Mouse (Mus musculus) kidney, embryonic 16.5 days (tissue): Measurements from ENCODE around the gene Aasdhppt. TPM values are rescaled to one million over a fixed set of nuclear protein-coding genes. Genes with fewer than 3 reads are reported as not detected.

ENCODE experiments used
- ATAC-seq: fragments of 200-750 bp; cut with Nextera tagmentation; 2 replicates; pipeline ENCODE4 v1.8.0; 2017; ENCODE audit warnings: moderate TSS enrichment; ENCODE audit not compliant: low FRiP score, low TSS enrichment
- H3K27ac ChIP-seq: fragments of 300-500 bp; sonication (generic); 2 replicates; pipeline ENCODE4 v1.5.1; 2014; ENCODE audit warnings: low read length
- H3K27me3 ChIP-seq: fragments of 300-500 bp; sonication (generic); 2 replicates; pipeline ENCODE4 v1.6.1; 2014; ENCODE audit warnings: low read length, control low read depth, mixed read lengths; ENCODE audit not compliant: insufficient read depth
- H3K36me3 ChIP-seq: fragments of 300-500 bp; sonication (generic); 2 replicates; pipeline ENCODE4 v1.6.1; 2014; ENCODE audit warnings: low read length, control low read depth, mixed read lengths; ENCODE audit not compliant: insufficient read depth
- H3K4me1 ChIP-seq: fragments of 300-500 bp; sonication (generic); 2 replicates; pipeline ENCODE4 v1.6.1; 2014; ENCODE audit warnings: low read length, control low read depth, mixed read lengths; ENCODE audit not compliant: insufficient read depth
- H3K4me2 ChIP-seq: fragments of 300-500 bp; sonication (generic); replicated peaks from 2 replicates; pipeline ENCODE4 v1.6.1; 2014; ENCODE audit warnings: low read depth, low read length
- H3K4me3 ChIP-seq: fragments of 300-500 bp; sonication (generic); 2 replicates; pipeline ENCODE4 v1.5.1; 2014; ENCODE audit warnings: mild to moderate bottlenecking, low read length
- H3K9ac ChIP-seq: fragments of 300-500 bp; sonication (generic); replicated peaks from 2 replicates; pipeline ENCODE4 v1.6.1; 2014; ENCODE audit warnings: low read length
- H3K9me3 ChIP-seq: fragments of 300-500 bp; sonication (generic); 2 replicates; pipeline ENCODE4 v1.6.1; 2016; ENCODE audit warnings: low read length, control low read depth
- WGBS: fragments of 180-500 bp; shearing (Covaris S2); extraction: QIAGEN DNeasy Blood & Tissue Kit; methylation state at CpG from one replicate; pipeline ENCODE4 v1.1.7; 2014; 5-methylcytosine and 5-hydroxymethylcytosine counted together
- polyA plus RNA-seq: library from polyadenylated mRNA; unstranded; fragments of >200 nt; fragmentation: Nextera tagmentation; extraction: Ambion mirVana; gene quantifications from 2 replicates; pipeline ENCODE4 v1.2.1, GENCODE M21; 2015

Gene Aasdhppt
- polyA plus RNA-seq: 31.8 and 33.2 TPM in 2 replicates

GRCm38 (mm10) chr9:4309351-4310085 lies at the start of gene Aasdhppt, which contains the start of gene Kbtbd3:
Gene Aasdhppt, minus strand, starts transcription at chr9:4309471.
Gene Kbtbd3, plus strand, starts transcription at chr9:4309833.
- peak; percentile 99 for ATAC-seq
- H3K4me2 ChIP-seq: peak within 1 kb of the TSS; percentile 67
- H3K27me3 ChIP-seq: no peaks in the 10 kb centered on the region

GRCm38 (mm10) chr9:4353163-4353562 lies 43.9 kb upstream of the Aasdhppt start:
- no peak overlapping the region for H3K4me2 ChIP-seq
- no peak overlapping the region for H3K27ac ChIP-seq
- H3K9me3 ChIP-seq: no peaks in the 10 kb centered on the region
- H3K9ac ChIP-seq: no peak overlapping the region
- H3K4me1 ChIP-seq: no peaks in the 10 kb centered on the region
- no peaks in the 10 kb centered on the region for H3K27me3 ChIP-seq
- 90% methylated on average over 1 of the region's 1 CpGs for WGBS
- no peak for ATAC-seq
- no peaks in the 10 kb centered on the region for H3K36me3 ChIP-seq
- H3K4me3 ChIP-seq: no peak overlapping the region

More at GRCm38 (mm10) chr9:4309351-4310085, at the start of gene Aasdhppt, which contains the start of gene Kbtbd3:
- Histone ChIP-seq H3K27ac (peak within 1 kb of the TSS; percentile 93), H3K36me3 (no peaks in the 10 kb centered on the region), H3K4me1 (peaks cover 14% of the 10 kb centered on the region), H3K9me3 (no peaks in the 10 kb centered on the region), H3K4me3 (peak within 1 kb of the TSS; percentile 67), H3K9ac (peak within 1 kb of the TSS; percentile 94)
- 0% methylated on average over 53 of the region's 53 CpGs for WGBS

- WGBS: 82% methylated on average over 6 of the region's 6 CpGs
- ATAC-seq: no peak
- H3K4me2 ChIP-seq: no peak overlapping the region
- no peak overlapping the region for H3K27ac ChIP-seq
- no peak overlapping the region for H3K4me3 ChIP-seq
- H3K9ac ChIP-seq: no peak overlapping the region
- peaks cover 3% of the 10 kb centered on the region; the same call in 1 of the 2 replicates for H3K9me3 ChIP-seq
- no peaks in the 10 kb centered on the region for H3K27me3 ChIP-seq
- no peaks in the 10 kb centered on the region for H3K36me3 ChIP-seq
- no peaks in the 10 kb centered on the region for H3K4me1 ChIP-seq
Observed at GRCm38 (mm10) chr9:4318939-4319721, 9.9 kb upstream of the Aasdhppt start.

- Histone ChIP-seq H3K4me2 (no peak overlapping the region), H3K9ac (no peak overlapping the region), H3K27me3 (no peaks in the 10 kb centered on the region), H3K4me3 (no peak overlapping the region), H3K36me3 (no peaks in the 10 kb centered on the region), H3K4me1 (peaks cover 2% of the 10 kb centered on the region; the same call in 1 of the 2 replicates), H3K9me3 (no peaks in the 10 kb centered on the region), H3K27ac (no peak overlapping the region)
- 91% methylated on average over 2 of the region's 2 CpGs for WGBS
- ATAC-seq: no peak
Observed at GRCm38 (mm10) chr9:4315746-4316145, 6.5 kb upstream of the Aasdhppt start.

- Histone ChIP-seq H3K4me3 (no peak overlapping the region), H3K4me1 (peaks cover 6% of the 10 kb centered on the region), H3K9ac (no peak overlapping the region), H3K27me3 (no peaks in the 10 kb centered on the region), H3K9me3 (no peaks in the 10 kb centered on the region), H3K4me2 (no peak overlapping the region), H3K27ac (no peak overlapping the region), H3K36me3 (no peaks in the 10 kb centered on the region)
- WGBS: 94% methylated on average over 4 of the region's 4 CpGs
- no peak for ATAC-seq
Observed at GRCm38 (mm10) chr9:4313946-4314345, 4.7 kb upstream of the Aasdhppt start.

GRCm38 (mm10) chr9:4311162-4311561 lies 1.9 kb upstream of the Aasdhppt start:
- H3K36me3 ChIP-seq: no peaks in the 10 kb centered on the region
- no peak overlapping the region for H3K9ac ChIP-seq
- no peak overlapping the region for H3K27ac ChIP-seq
- no peak overlapping the region for H3K4me2 ChIP-seq
- H3K4me3 ChIP-seq: no peak overlapping the region
- H3K9me3 ChIP-seq: no peaks in the 10 kb centered on the region
- H3K27me3 ChIP-seq: no peaks in the 10 kb centered on the region
- WGBS: 90% methylated on average over 3 of the region's 3 CpGs
- H3K4me1 ChIP-seq: peaks cover 14% of the 10 kb centered on the region
- ATAC-seq: no peak

- no peak overlapping the region; the same call in 1 of the 2 replicates for H3K9ac ChIP-seq
- H3K4me2 ChIP-seq: peak overlapping the region; percentile 65
- 77% methylated on average over 3 of the region's 3 CpGs for WGBS
- no peaks in the 10 kb centered on the region for H3K27me3 ChIP-seq
- H3K36me3 ChIP-seq: no peaks in the 10 kb centered on the region
- no peak overlapping the region; the same call in 1 of the 2 replicates for H3K27ac ChIP-seq
- H3K4me1 ChIP-seq: peaks cover 14% of the 10 kb centered on the region
- no peaks in the 10 kb centered on the region for H3K9me3 ChIP-seq
- peak overlapping the region; percentile 67 for H3K4me3 ChIP-seq
- ATAC-seq: no peak
Observed at GRCm38 (mm10) chr9:4310706-4311105, 1.4 kb upstream of the Aasdhppt start.

GRCm38 (mm10) chr9:4308628-4309350 lies 482 bp downstream of the Aasdhppt start:
- Histone ChIP-seq H3K36me3 (no peaks in the 10 kb centered on the region), H3K4me2 (peak overlapping the region; percentile 67), H3K4me3 (peak overlapping the region; percentile 67), H3K27me3 (no peaks in the 10 kb centered on the region), H3K9me3 (no peaks in the 10 kb centered on the region), H3K9ac (peak overlapping the region; percentile 77), H3K4me1 (peaks cover 14% of the 10 kb centered on the region), H3K27ac (peak overlapping the region; percentile 83)
- under 1% methylated on average over 36 of the region's 36 CpGs for WGBS
- ATAC-seq: peak; percentile 37

- H3K4me3 ChIP-seq: no peak overlapping the region
- H3K4me1 ChIP-seq: peaks cover 8% of the 10 kb centered on the region
- H3K27me3 ChIP-seq: no peaks in the 10 kb centered on the region
- 70% methylated on average over 1 of the region's 1 CpGs for WGBS
- H3K9ac ChIP-seq: no peak overlapping the region
- H3K9me3 ChIP-seq: no peaks in the 10 kb centered on the region
- ATAC-seq: no peak
- H3K27ac ChIP-seq: no peak overlapping the region
- H3K36me3 ChIP-seq: peaks cover 16% of the 10 kb centered on the region; the same call in 1 of the 2 replicates
- H3K4me2 ChIP-seq: no peak overlapping the region
Observed at GRCm38 (mm10) chr9:4304867-4305266, 4.4 kb downstream of the Aasdhppt start.
